Mouse (Mus musculus) thymus, postnatal 36 days (tissue): ENCODE results near the gene Gfy.
"Not testable (repeated sequence)": the region's sequence is repeated elsewhere in the genome, so short reads cannot be mapped to it uniquely, and the experiment has no call there.

ENCODE experiments used
- DNase-seq, 2 experiments: peaks; one replicate each; pipeline ENCODE4 v3.0.0; 2022; ENCODE audit warnings: mixed read lengths in 2 of 2

Gfy gene

GRCm38 (mm10) chr7:45164833-45165232 lies 14.5 kb downstream of the Gfy start:
- DNase-seq, result no peak

GRCm38 (mm10) chr7:45163735-45164490 lies 15.5 kb downstream of the Gfy start, which contains the start of gene Slc17a7:
TSS of gene Slc17a7 (plus strand) at chr7:45163949.
- DNase-seq, result peak; percentile 27 to 42

GRCm38 (mm10) chr7:45162996-45163615 lies 16.3 kb downstream of the Gfy start:
- no peak for DNase-seq

GRCm38 (mm10) chr7:45162551-45162950 lies 16.8 kb downstream of the Gfy start:
- DNase-seq, result no peak

- peak; percentile 90 to 92 for DNase-seq
Observed at GRCm38 (mm10) chr7:45161612-45162473, 17.5 kb downstream of the Gfy start.

- DNase-seq, result no peak
Observed at GRCm38 (mm10) chr7:45160866-45161265, 18.5 kb downstream of the Gfy start.

GRCm38 (mm10) chr7:45160316-45160800 lies 19.0 kb downstream of the Gfy start:
- DNase-seq, result no peak

- no peak for DNase-seq
Observed at GRCm38 (mm10) chr7:45158991-45159390, 20.4 kb downstream of the Gfy start.

- no peak for DNase-seq
Observed at GRCm38 (mm10) chr7:45157459-45157858, 21.9 kb downstream of the Gfy start.

- no peak for DNase-seq
Observed at GRCm38 (mm10) chr7:45156206-45156605, 23.2 kb downstream of the Gfy start.

- DNase-seq, result no peak
Observed at GRCm38 (mm10) chr7:45155590-45155989, 23.8 kb downstream of the Gfy start.

- DNase-seq, result peak; percentile 36 to 64
Observed at GRCm38 (mm10) chr7:45154993-45155514, 24.3 kb downstream of the Gfy start.

- DNase-seq, result peak; percentile 97 to 98
Observed at GRCm38 (mm10) chr7:45154096-45154992, 25.0 kb downstream of the Gfy start, which contains the start of the genes Pih1d1 and Aldh16a1. TSS of gene Pih1d1 (plus strand) at chr7:45154303. TSS of gene Aldh16a1 (minus strand) at chr7:45154584.

GRCm38 (mm10) chr7:45153586-45153985 lies 25.8 kb downstream of the Gfy start:
- DNase-seq, result no peak

GRCm38 (mm10) chr7:45153052-45153451 lies 26.3 kb downstream of the Gfy start:
- DNase-seq, result not testable (repeated sequence)

GRCm38 (mm10) chr7:45151303-45151702 lies 28.1 kb downstream of the Gfy start:
- no peak for DNase-seq

- no peak for DNase-seq
Observed at GRCm38 (mm10) chr7:45150321-45150720, 29.0 kb downstream of the Gfy start.

- DNase-seq, result no peak
Observed at GRCm38 (mm10) chr7:45149545-45149944, 29.8 kb downstream of the Gfy start.

GRCm38 (mm10) chr7:45148534-45149098 lies 30.8 kb downstream of the Gfy start:
- no peak for DNase-seq

GRCm38 (mm10) chr7:45147899-45148298 lies 31.5 kb downstream of the Gfy start:
- no peak for DNase-seq

GRCm38 (mm10) chr7:45147267-45147666 lies 32.1 kb downstream of the Gfy start:
- no peak for DNase-seq
